Mouse (Mus musculus): ENCODE data around the gene Gbgt1.

- no peak for TF ChIP-seq UBTF (IDR thresholded peaks at IDR 0.05; ENCODE audit: borderline replicate concordance, insufficient read depth, low read depth, low read length)
- TF ChIP-seq CTCF (IDR thresholded peaks at IDR 0.05 in 2 of 3, conservative IDR thresholded peaks at IDR 0.05 in 1 of 3; ENCODE audit: control insufficient read depth in 1 of 3, insufficient read depth in 1 of 3, low read depth in 2 of 3, low read length in 3 of 3, poor library complexity in 1 of 3, severe bottlenecking in 1 of 3), result no peak
- TF ChIP-seq E2F4 (IDR thresholded peaks at IDR 0.05; ENCODE audit: borderline replicate concordance, low read depth, low read length), result no peak
- no peak for TF ChIP-seq NRF1 (IDR thresholded peaks at IDR 0.05; ENCODE audit: insufficient read depth, low read depth, low read length, poor library complexity, severe bottlenecking)
- TF ChIP-seq GATA1 (IDR thresholded peaks at IDR 0.05; ENCODE audit: low read depth, low read length), result no peak
Measured at GRCm38 (mm10) chr2:28456616-28457015, 40.1 kb upstream of the Gbgt1 start.

Measured in MEL (cell line).